Mouse (Mus musculus) T-helper 17 cell (primary cell): ENCODE results near the gene Cyfip2.

ENCODE experiments used
- in situ Hi-C, 2 experiments: fragments of 300-600 bp; cut with MboI, MseI; formaldehyde crosslinking; loops; 1 replicate in 1 of 2; 2 replicates in 1 of 2; pipeline ENCODE4 v1.15.1; 2025; ENCODE audit warnings: high pct_unique_total_duplicates in 2 of 2

Cyfip2 gene

GRCm38 (mm10) chr11:46308271-46308974 lies 4.2 kb downstream of the Cyfip2 start:
- in situ Hi-C loops: no loop called here

GRCm38 (mm10) chr11:46307768-46308167 lies 4.9 kb downstream of the Cyfip2 start:
- in situ Hi-C loops: no loop called here

- in situ Hi-C loops: no loop called here
Measured at GRCm38 (mm10) chr11:46306776-46307175, 5.9 kb downstream of the Cyfip2 start.

- in situ Hi-C loops: no loop called here
Measured at GRCm38 (mm10) chr11:46305881-46306520, 6.7 kb downstream of the Cyfip2 start.

GRCm38 (mm10) chr11:46304864-46305710 lies 7.6 kb downstream of the Cyfip2 start:
- in situ Hi-C loops: no loop called here

- in situ Hi-C loops: no loop called here
Measured at GRCm38 (mm10) chr11:46304093-46304492, 8.6 kb downstream of the Cyfip2 start.

- in situ Hi-C loops: no loop called here
Measured at GRCm38 (mm10) chr11:46302471-46302870, 10.2 kb downstream of the Cyfip2 start.

GRCm38 (mm10) chr11:46301579-46302248 lies 10.9 kb downstream of the Cyfip2 start:
- in situ Hi-C loops: no loop called here

- in situ Hi-C loops: no loop called here
Measured at GRCm38 (mm10) chr11:46299901-46300300, 12.8 kb downstream of the Cyfip2 start.

GRCm38 (mm10) chr11:46298889-46299785 lies 13.5 kb downstream of the Cyfip2 start:
- in situ Hi-C loops: no loop called here

- in situ Hi-C loops: no loop called here
Measured at GRCm38 (mm10) chr11:46294390-46294789, 18.3 kb downstream of the Cyfip2 start.

- in situ Hi-C loops: no loop called here
Measured at GRCm38 (mm10) chr11:46293491-46293890, 19.2 kb downstream of the Cyfip2 start.

GRCm38 (mm10) chr11:46290988-46291405 lies 21.7 kb downstream of the Cyfip2 start:
- in situ Hi-C loops: no loop called here

- in situ Hi-C loops: no loop called here
Measured at GRCm38 (mm10) chr11:46289561-46289960, 23.1 kb downstream of the Cyfip2 start.

- in situ Hi-C loops: no loop called here
Measured at GRCm38 (mm10) chr11:46289022-46289421, 23.6 kb downstream of the Cyfip2 start.

GRCm38 (mm10) chr11:46288091-46288490 lies 24.6 kb downstream of the Cyfip2 start:
- in situ Hi-C loops: no loop called here

- in situ Hi-C loops: no loop called here
Measured at GRCm38 (mm10) chr11:46286803-46287202, 25.9 kb downstream of the Cyfip2 start.

GRCm38 (mm10) chr11:46283800-46284199 lies 28.9 kb downstream of the Cyfip2 start:
- in situ Hi-C loops: no loop called here

GRCm38 (mm10) chr11:46282612-46283011 lies 30.0 kb downstream of the Cyfip2 start:
- in situ Hi-C loops: no loop called here

- in situ Hi-C loops: no loop called here
Measured at GRCm38 (mm10) chr11:46278709-46279108, 34.0 kb downstream of the Cyfip2 start.

- in situ Hi-C loops: no loop called here
Measured at GRCm38 (mm10) chr11:46278140-46278539, 34.5 kb downstream of the Cyfip2 start.
